ENCODE assay signal across 11 mouse cellular contexts in genomic region chr11:97512511-97512910, GRCm38 (mm10). TPM values are rescaled to one million over a fixed set of nuclear protein-coding genes. Genes with fewer than 3 reads are reported as not detected.
DNase-seq lines count a peak whose midpoint lies in the region; ATAC-seq and TF ChIP-seq lines count a peak whose summit lies in the region.
"Had no signal": no experiment of that assay in that cellular context is flagged by ENCODE, and none has a peak within 500 bp of the region (broad histone marks: within the 10 kb centered on the region; RNA-seq: fewer than 3 reads in every experiment).

No protein-coding gene starts in this region.

- peaks cover 9% of the 10 kb centered on the region for H3K4me1 ChIP-seq in forebrain, embryonic 11.5 days (replicated peaks; ENCODE audit: control insufficient read depth, insufficient read depth, low read length)
- H3K4me1 ChIP-seq in forebrain, embryonic 14.5 days (ENCODE audit: control insufficient read depth, insufficient read depth, low read length), result 0 out of 2 replicates have a peak, but pooled peaks cover 2% of the 10 kb centered on the region
- H3K4me1 ChIP-seq in kidney, embryonic 14.5 days (ENCODE audit: control insufficient read depth, insufficient read depth, low read length), result peaks cover 2% of the 10 kb centered on the region; the same call in 1 of the 2 replicates
- peaks cover 23% of the 10 kb centered on the region for H3K4me1 ChIP-seq in hindbrain, embryonic 13.5 days (replicated peaks)
- H3K4me1 ChIP-seq in cerebellum, adult 2 months (ENCODE audit: control insufficient read depth, insufficient read depth, low read length), result peaks cover 21% of the 10 kb centered on the region

- ATAC-seq in forebrain, embryonic 11.5 days (replicated peaks; ENCODE audit: low FRiP score), result no peak
- no peak for ATAC-seq in forebrain, embryonic 14.5 days
- no peak for ATAC-seq in kidney, embryonic 14.5 days (ENCODE audit: low FRiP score, low TSS enrichment)
- no peak for ATAC-seq in hindbrain, embryonic 13.5 days (ENCODE audit: low FRiP score)
- ATAC-seq: forebrain, embryonic 15.5 days had no signal

- 25% methylated on average over 6 of the region's 6 CpGs for WGBS in forebrain, embryonic 11.5 days
- WGBS in forebrain, embryonic 14.5 days, result 29% methylated on average over 6 of the region's 6 CpGs
- WGBS in kidney, embryonic 14.5 days, result 58% methylated on average over 6 of the region's 6 CpGs
- WGBS in hindbrain, embryonic 13.5 days, result 21% methylated on average over 6 of the region's 6 CpGs
- WGBS in cerebellum, adult 2 months, result 55% methylated on average over 6 of the region's 6 CpGs

- no peaks in the 10 kb centered on the region for H3K36me3 ChIP-seq in forebrain, embryonic 11.5 days (ENCODE audit: control insufficient read depth, insufficient read depth, low read length)
- H3K36me3 ChIP-seq in forebrain, embryonic 14.5 days (ENCODE audit: control insufficient read depth, insufficient read depth, low read length), result peaks cover 28% of the 10 kb centered on the region
- no peaks in the 10 kb centered on the region; the same call in 1 of the 2 replicates for H3K36me3 ChIP-seq in kidney, embryonic 14.5 days (ENCODE audit: control insufficient read depth, insufficient read depth, low read length)
- peaks cover 33% of the 10 kb centered on the region for H3K36me3 ChIP-seq in hindbrain, embryonic 13.5 days
- H3K36me3 ChIP-seq: limb, embryonic 15.5 days had no signal

- H3K9ac ChIP-seq in forebrain, embryonic 11.5 days (ENCODE audit: low read length), result no peak overlapping the region
- H3K9ac ChIP-seq in forebrain, embryonic 14.5 days (ENCODE audit: low read length), result no peak overlapping the region
- no peak overlapping the region for H3K9ac ChIP-seq in kidney, embryonic 14.5 days (ENCODE audit: low read depth, low read length)
- H3K9ac ChIP-seq in hindbrain, embryonic 13.5 days, result no peak overlapping the region
- H3K9ac ChIP-seq: forebrain, embryonic 15.5 days; limb, embryonic 15.5 days had no signal

- DNase-seq in forebrain, embryonic 11.5 days (ENCODE audit: low spot score), result no peak
- no peak for DNase-seq in forebrain, embryonic 14.5 days (ENCODE audit: low spot score)
- no peak for DNase-seq in kidney, adult 11 months
- DNase-seq in A20 (ENCODE audit: low read depth, low spot score), result peak; percentile 4
- DNase-seq in left cerebral cortex, postnatal 36 days (ENCODE audit: low spot score in 2 of 2), result no peak
- no peak for DNase-seq in cerebellum, adult 2 months
- DNase-seq: cerebellum, postnatal 36 days had no signal

- no peak for TF ChIP-seq POLR2A in cerebellum, adult 2 months (IDR thresholded peaks at IDR 0.05; ENCODE audit: borderline replicate concordance, insufficient read depth, low read length)

- no peaks in the 10 kb centered on the region for H3K9me3 ChIP-seq in forebrain, embryonic 11.5 days (ENCODE audit: control insufficient read depth, low read length)
- H3K9me3 ChIP-seq in forebrain, embryonic 14.5 days (replicated peaks; ENCODE audit: control insufficient read depth, low read length), result no peaks in the 10 kb centered on the region
- H3K9me3 ChIP-seq in kidney, embryonic 14.5 days (ENCODE audit: control insufficient read depth, low read length), result no peaks in the 10 kb centered on the region
- no peaks in the 10 kb centered on the region for H3K9me3 ChIP-seq in hindbrain, embryonic 13.5 days
- H3K9me3 ChIP-seq: forebrain, embryonic 15.5 days; limb, embryonic 15.5 days had no signal

- H3K27me3 ChIP-seq in forebrain, embryonic 11.5 days (ENCODE audit: control insufficient read depth, insufficient read depth, low read length), result no peaks in the 10 kb centered on the region
- H3K27me3 ChIP-seq in forebrain, embryonic 14.5 days (replicated peaks; ENCODE audit: control insufficient read depth, insufficient read depth, low read length), result no peaks in the 10 kb centered on the region
- no peaks in the 10 kb centered on the region for H3K27me3 ChIP-seq in kidney, embryonic 14.5 days (ENCODE audit: control insufficient read depth, insufficient read depth, low read length)
- no peaks in the 10 kb centered on the region for H3K27me3 ChIP-seq in hindbrain, embryonic 13.5 days
- no peaks in the 10 kb centered on the region for H3K27me3 ChIP-seq in cerebellum, adult 2 months (ENCODE audit: control insufficient read depth, insufficient read depth, low read length)
- H3K27me3 ChIP-seq: forebrain, embryonic 15.5 days; limb, embryonic 15.5 days had no signal

- H3K4me2 ChIP-seq in forebrain, embryonic 11.5 days (ENCODE audit: low read depth, low read length, severe bottlenecking), result 0 out of 2 replicates have a peak overlapping the region, but pooled peaks have one; percentile 2
- no peak overlapping the region for H3K4me2 ChIP-seq in forebrain, embryonic 14.5 days (ENCODE audit: low read length)
- H3K4me2 ChIP-seq in kidney, embryonic 14.5 days (replicated peaks; ENCODE audit: low read depth, low read length), result peak overlapping the region; percentile 27
- H3K4me2 ChIP-seq in hindbrain, embryonic 13.5 days, result 0 out of 2 replicates have a peak overlapping the region, but pooled peaks have one; percentile 4
- H3K4me2 ChIP-seq: forebrain, embryonic 15.5 days; limb, embryonic 15.5 days had no signal

- intact Hi-C loops in left cerebral cortex, postnatal 36 days (cut with DNase I), result no loop called here

- H3K27ac ChIP-seq in forebrain, embryonic 11.5 days (ENCODE audit: low read depth, low read length), result no peak overlapping the region
- H3K27ac ChIP-seq in forebrain, embryonic 14.5 days (ENCODE audit: low read depth, low read length), result no peak overlapping the region
- H3K27ac ChIP-seq in kidney, embryonic 14.5 days (ENCODE audit: low read depth, low read length), result no peak overlapping the region; the same call in 1 of the 2 replicates
- no peak overlapping the region for H3K27ac ChIP-seq in hindbrain, embryonic 13.5 days
- H3K27ac ChIP-seq in cerebellum, adult 2 months (ENCODE audit: insufficient read depth, low read length), result no peak overlapping the region
- H3K27ac ChIP-seq: forebrain, embryonic 15.5 days; limb, embryonic 15.5 days had no signal

- no peak for TF ChIP-seq CTCF in cerebellum, adult 2 months (IDR thresholded peaks at IDR 0.05; ENCODE audit: borderline replicate concordance, insufficient read depth, low read depth, low read length)

- H3K4me3 ChIP-seq in forebrain, embryonic 11.5 days (ENCODE audit: low read depth, low read length), result no peak overlapping the region
- H3K4me3 ChIP-seq in forebrain, embryonic 14.5 days (ENCODE audit: low read depth, low read length), result no peak overlapping the region
- H3K4me3 ChIP-seq in kidney, embryonic 14.5 days (ENCODE audit: low read length), result no peak overlapping the region
- H3K4me3 ChIP-seq in hindbrain, embryonic 13.5 days, result no peak overlapping the region
- H3K4me3 ChIP-seq in cerebellum, adult 2 months (replicated peaks; ENCODE audit: insufficient read depth, low read depth, low read length), result no peak overlapping the region
- H3K4me3 ChIP-seq: forebrain, embryonic 15.5 days; limb, embryonic 15.5 days had no signal

RNA-seq across cellular contexts. Expression of gene 4933428G20Rik, which starts 12.4 kb away (rescaled TPM):
- polyA plus RNA-seq in forebrain, embryonic 11.5 days (2014; fragmentation: Nextera tagmentation; extraction: Ambion mirVana), result 0.17 TPM in 1 of 2 replicates, not detected in the other
- polyA plus RNA-seq in forebrain, embryonic 14.5 days (2014; fragmentation: Nextera tagmentation; extraction: Ambion mirVana), result 0.40 TPM in 1 of 2 replicates, not detected in the other
- polyA plus RNA-seq in kidney, embryonic 14.5 days (2014; fragmentation: Nextera tagmentation; extraction: Ambion mirVana), result 0.15 and 0.69 TPM in 2 replicates
- 0.96 and 1.2 TPM in 2 replicates for polyA plus RNA-seq in hindbrain, embryonic 13.5 days (2015; fragmentation: Nextera tagmentation; extraction: Ambion mirVana)
- total RNA-seq in left cerebral cortex, postnatal 36 days (2021), result under 1 TPM; 0.22 to 0.48 TPM
- polyA plus RNA-seq in cerebellum, adult 2 months (2012; rRNA removed), result not detected in 2 replicates
